10 mouse cellular contexts compared by ENCODE assay signal in genomic region chr17:87312924-87313870, GRCm38 (mm10). TPM values are rescaled to one million over a fixed set of nuclear protein-coding genes. Genes with fewer than 3 reads are reported as not detected.
DNase-seq lines count a peak whose midpoint lies in the region; ATAC-seq and TF ChIP-seq lines count a peak whose summit lies in the region.
"Had no signal": no experiment of that assay in that cellular context is flagged by ENCODE, and none has a peak within 500 bp of the region (broad histone marks: within the 10 kb centered on the region; RNA-seq: fewer than 3 reads in every experiment).

No protein-coding gene starts in this region.

- no peaks in the 10 kb centered on the region for H3K27me3 ChIP-seq in forebrain, embryonic 13.5 days
- no peaks in the 10 kb centered on the region for H3K27me3 ChIP-seq in forebrain, embryonic 15.5 days
- no peaks in the 10 kb centered on the region for H3K27me3 ChIP-seq in C2C12 (ENCODE audit: control insufficient read depth, insufficient read depth, insufficient read length)
- no peaks in the 10 kb centered on the region for H3K27me3 ChIP-seq in heart, embryonic 16.5 days (ENCODE audit: control insufficient read depth, insufficient read depth, low read length)
- no peaks in the 10 kb centered on the region for H3K27me3 ChIP-seq in limb, embryonic 12.5 days
- H3K27me3 ChIP-seq: hindbrain, embryonic 15.5 days had no signal

- no peaks in the 10 kb centered on the region for H3K79me3 ChIP-seq in C2C12 (ENCODE audit: low read depth)

- H3K9ac ChIP-seq in forebrain, embryonic 13.5 days: no peak overlapping the region
- no peak overlapping the region for H3K9ac ChIP-seq in forebrain, embryonic 15.5 days (replicated peaks)
- 0 out of 2 replicates have a peak overlapping the region, but pooled peaks have one; percentile 13 for H3K9ac ChIP-seq in heart, embryonic 16.5 days (ENCODE audit: low read length)
- H3K9ac ChIP-seq in limb, embryonic 12.5 days (replicated peaks): peak overlapping the region; percentile 31; the same call in 1 of the 2 replicates
- H3K9ac ChIP-seq: hindbrain, embryonic 15.5 days had no signal

- no peak for DNase-seq in urinary bladder, postnatal 25 days (ENCODE audit: low spot score)
- no peak for DNase-seq in spleen, postnatal 4 days (ENCODE audit: low spot score in 2 of 2)
- DNase-seq in right cerebral cortex, postnatal 25 days: no peak
- DNase-seq: adrenal gland, adult 2 months had no signal

- no peak overlapping the region for H3K4me2 ChIP-seq in forebrain, embryonic 13.5 days
- no peak overlapping the region for H3K4me2 ChIP-seq in forebrain, embryonic 15.5 days (replicated peaks)
- H3K4me2 ChIP-seq in heart, embryonic 16.5 days (ENCODE audit: low read depth, low read length): peak overlapping the region; percentile 8; the same call in 1 of the 2 replicates
- H3K4me2 ChIP-seq in limb, embryonic 12.5 days: peak overlapping the region; percentile 29
- H3K4me2 ChIP-seq: hindbrain, embryonic 15.5 days had no signal

- ATAC-seq in forebrain, embryonic 13.5 days: no peak
- ATAC-seq in forebrain, embryonic 15.5 days (replicated peaks): no peak
- no peak for ATAC-seq in heart, embryonic 16.5 days (replicated peaks; ENCODE audit: extremely low read depth, insufficient read depth, low FRiP score)
- ATAC-seq in limb, embryonic 12.5 days (ENCODE audit: insufficient number of reproducible peaks, insufficient read depth, low FRiP score, low TSS enrichment, low read depth): no peak

- H3K27ac ChIP-seq in forebrain, embryonic 13.5 days: 0 out of 2 replicates have a peak overlapping the region, but pooled peaks have one; percentile 31
- no peak overlapping the region for H3K27ac ChIP-seq in forebrain, embryonic 15.5 days (replicated peaks)
- no peak overlapping the region for H3K27ac ChIP-seq in heart, embryonic 16.5 days (ENCODE audit: low read length)
- H3K27ac ChIP-seq in limb, embryonic 12.5 days: no peak overlapping the region
- H3K27ac ChIP-seq: hindbrain, embryonic 15.5 days had no signal

- H3ac ChIP-seq in C2C12 (ENCODE audit: control insufficient read depth, insufficient read length, low read depth): peak overlapping the region; percentile 10

- no peaks in the 10 kb centered on the region for H3K9me3 ChIP-seq in forebrain, embryonic 13.5 days (replicated peaks)
- H3K9me3 ChIP-seq in forebrain, embryonic 15.5 days: no peaks in the 10 kb centered on the region
- no peaks in the 10 kb centered on the region for H3K9me3 ChIP-seq in heart, embryonic 16.5 days (replicated peaks; ENCODE audit: control insufficient read depth, low read length)
- H3K9me3 ChIP-seq in limb, embryonic 12.5 days: no peaks in the 10 kb centered on the region
- H3K9me3 ChIP-seq: hindbrain, embryonic 15.5 days had no signal

- no peaks in the 10 kb centered on the region for H3K79me2 ChIP-seq in C2C12 (ENCODE audit: control insufficient read depth, insufficient read depth)

- TF ChIP-seq CTCF in C2C12 (IDR thresholded peaks at IDR 0.05; ENCODE audit: control insufficient read depth, insufficient read depth, insufficient read length): no peak

- H3K4me3 ChIP-seq in forebrain, embryonic 13.5 days: no peak overlapping the region
- H3K4me3 ChIP-seq in forebrain, embryonic 15.5 days: no peak overlapping the region
- H3K4me3 ChIP-seq in C2C12 (ENCODE audit: insufficient read depth, poor library complexity, severe bottlenecking): no peak overlapping the region
- no peak overlapping the region for H3K4me3 ChIP-seq in heart, embryonic 16.5 days (ENCODE audit: low read length)
- no peak overlapping the region for H3K4me3 ChIP-seq in limb, embryonic 12.5 days (replicated peaks)
- H3K4me3 ChIP-seq: hindbrain, embryonic 15.5 days had no signal

- no peaks in the 10 kb centered on the region for H3K36me3 ChIP-seq in forebrain, embryonic 13.5 days (ENCODE audit: poor library complexity, severe bottlenecking)
- no peaks in the 10 kb centered on the region for H3K36me3 ChIP-seq in forebrain, embryonic 15.5 days
- peaks cover 4% of the 10 kb centered on the region for H3K36me3 ChIP-seq in C2C12 (ENCODE audit: control insufficient read depth, insufficient read depth)
- H3K36me3 ChIP-seq in heart, embryonic 16.5 days (ENCODE audit: control insufficient read depth, insufficient read depth): no peaks in the 10 kb centered on the region
- no peaks in the 10 kb centered on the region for H3K36me3 ChIP-seq in limb, embryonic 12.5 days
- H3K36me3 ChIP-seq: hindbrain, embryonic 15.5 days had no signal

- H3K4me1 ChIP-seq in forebrain, embryonic 13.5 days: peaks cover 11% of the 10 kb centered on the region; the same call in 1 of the 2 replicates
- H3K4me1 ChIP-seq in forebrain, embryonic 15.5 days: peaks cover 4% of the 10 kb centered on the region; the same call in 1 of the 2 replicates
- peaks cover 14% of the 10 kb centered on the region; the same call in 1 of the 2 replicates for H3K4me1 ChIP-seq in heart, embryonic 16.5 days (ENCODE audit: control insufficient read depth, insufficient read depth, low read length)
- peaks cover 30% of the 10 kb centered on the region for H3K4me1 ChIP-seq in limb, embryonic 12.5 days (replicated peaks)

- WGBS in forebrain, embryonic 13.5 days: 65% methylated on average over 18 of the region's 18 CpGs
- 56% methylated on average over 18 of the region's 18 CpGs for WGBS in forebrain, embryonic 15.5 days
- WGBS in heart, embryonic 16.5 days: 32% methylated on average over 18 of the region's 18 CpGs
- WGBS in limb, embryonic 12.5 days: 42% methylated on average over 18 of the region's 18 CpGs

TF ChIP-seq in C2C12, 6 proteins besides CTCF, POLR2A, EP300 and RAD21:
- TF ChIP-seq CEBPB (IDR thresholded peaks at IDR 0.05; ENCODE audit: low read depth): no peak
- no peak for TF ChIP-seq MYOG (IDR thresholded peaks at IDR 0.05; ENCODE audit: control insufficient read depth, extremely low read depth, insufficient read length)
- no peak for TF ChIP-seq MAX (IDR thresholded peaks at IDR 0.05)
- TF ChIP-seq USF1 (IDR thresholded peaks at IDR 0.05; ENCODE audit: low read depth): no peak
- TF ChIP-seq FOSL1 (IDR thresholded peaks at IDR 0.05; ENCODE audit: insufficient read depth, low read length, poor library complexity, severe bottlenecking): no peak
- TF ChIP-seq MYOD1 (IDR thresholded peaks at IDR 0.05; ENCODE audit: control insufficient read depth, insufficient read length, low read depth): no peak

RNA-seq across cellular contexts. Expression of gene Ttc7, which starts 30.5 kb away (rescaled TPM):
- 3.5 and 5.1 TPM in 2 replicates for polyA plus RNA-seq in forebrain, embryonic 13.5 days (2015; fragmentation: Nextera tagmentation; extraction: Ambion mirVana)
- 4.5 and 4.8 TPM in 2 replicates for polyA plus RNA-seq in forebrain, embryonic 15.5 days (2015; fragmentation: Nextera tagmentation; extraction: Ambion mirVana)
- 9.8 TPM for polyA plus RNA-seq in C2C12 (2012; fragmentation: generic; extraction: Trizol)
- 3.9 and 6.2 TPM in 2 replicates for polyA plus RNA-seq in heart, embryonic 16.5 days (2015; fragmentation: Nextera tagmentation; extraction: Ambion mirVana)
- polyA plus RNA-seq in limb, embryonic 12.5 days (2016; fragmentation: Nextera tagmentation; extraction: Ambion mirVana): 4.4 and 4.9 TPM in 2 replicates

RNA-seq across cellular contexts. Expression of gene Mcfd2, which starts 47.5 kb away (rescaled TPM):
- 53.1 and 53.5 TPM in 2 replicates for polyA plus RNA-seq in forebrain, embryonic 13.5 days (2015; fragmentation: Nextera tagmentation; extraction: Ambion mirVana)
- polyA plus RNA-seq in forebrain, embryonic 15.5 days (2015; fragmentation: Nextera tagmentation; extraction: Ambion mirVana): 53.3 and 53.8 TPM in 2 replicates
- polyA plus RNA-seq in C2C12 (2012; fragmentation: generic; extraction: Trizol): 43.1 TPM
- polyA plus RNA-seq in heart, embryonic 16.5 days (2015; fragmentation: Nextera tagmentation; extraction: Ambion mirVana): 83.5 and 94.4 TPM in 2 replicates
- 67.2 and 75.4 TPM in 2 replicates for polyA plus RNA-seq in limb, embryonic 12.5 days (2016; fragmentation: Nextera tagmentation; extraction: Ambion mirVana)

Comparison
In these comparisons a context has a peak if more than half of its experiments do, and no peak if none do; other contexts are left out.
1. H3K4me2 ChIP-seq: peak in heart, embryonic 16.5 days (single experiment) and limb, embryonic 12.5 days (single experiment); none in forebrain, embryonic 13.5 days (single experiment) and forebrain, embryonic 15.5 days (single experiment).
2. H3K9ac ChIP-seq: peak in heart, embryonic 16.5 days (single experiment) and limb, embryonic 12.5 days (single experiment); none in forebrain, embryonic 13.5 days (single experiment) and forebrain, embryonic 15.5 days (single experiment).